Mouse (Mus musculus) cerebellum, adult 9-10 months (tissue): ENCODE measurements around the gene Rcn1.

ENCODE experiments used
- DNase-seq: peaks from one replicate; pipeline ENCODE4 v3.0.0; 2022

Rcn1 gene

DNA sequence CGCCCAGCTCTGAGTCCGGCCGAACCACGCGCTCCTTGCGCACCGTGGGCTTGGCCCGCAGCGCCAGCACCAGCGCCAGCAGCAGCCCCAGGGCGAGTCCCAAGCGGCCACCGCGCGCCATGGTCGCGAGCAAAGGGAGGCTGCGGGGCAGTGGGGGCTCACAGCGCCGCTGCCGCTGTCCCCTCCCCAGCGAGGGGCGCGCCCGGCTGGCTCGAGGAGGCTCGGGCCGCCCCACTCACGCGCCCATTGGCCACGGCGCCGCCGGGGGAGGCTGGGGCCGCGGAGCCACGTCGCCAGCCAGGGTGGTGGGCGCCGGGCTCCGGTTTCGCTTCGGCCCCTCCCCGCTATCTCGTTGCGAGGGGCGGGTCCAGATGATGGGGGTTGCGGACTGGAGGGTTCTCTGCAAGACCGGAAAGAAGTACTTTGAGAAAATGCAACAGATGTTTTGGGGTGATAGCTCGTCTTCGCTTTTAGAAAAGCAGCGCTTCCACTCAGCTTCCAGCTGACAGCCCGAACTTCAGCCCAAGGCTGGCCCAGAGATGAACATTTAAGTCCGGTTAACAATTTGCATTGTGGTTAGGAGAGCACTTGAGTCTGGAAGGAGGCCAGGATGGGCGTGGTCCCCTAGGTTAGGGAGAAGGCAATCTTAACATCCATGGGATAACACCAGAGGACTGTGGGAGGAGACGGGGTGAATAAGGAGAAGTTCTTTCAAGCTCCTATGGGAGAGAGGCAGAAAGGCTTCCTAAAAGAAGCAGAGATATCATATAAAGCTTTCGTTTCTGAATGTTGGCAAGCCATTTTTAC lies at the start of gene Rcn1:
TSS of gene Rcn1 (minus strand) at position 235 of the 807 bp plus-strand sequence.
- DNase-seq = peak; percentile 19

DNA sequence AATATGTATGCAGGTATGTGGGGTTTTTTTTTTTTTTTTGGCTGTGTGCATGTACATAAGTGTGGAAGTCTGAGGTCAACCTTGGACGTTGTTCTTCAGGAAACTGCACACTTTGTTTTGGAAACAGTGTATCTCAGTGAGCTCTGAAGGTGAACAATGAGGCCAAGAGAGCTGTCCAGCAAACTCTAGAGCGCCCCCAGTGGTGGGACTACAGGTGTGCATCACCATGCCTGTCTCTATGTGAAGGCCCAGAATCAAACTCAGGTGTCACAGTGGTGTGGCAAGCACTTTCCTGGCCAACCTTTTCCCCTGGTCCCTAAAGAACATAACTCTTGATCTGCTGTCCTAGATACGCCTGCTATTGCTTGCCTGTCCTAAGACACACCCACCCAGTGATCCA lies 45.0 kb upstream of the Rcn1 start:
- no peak for DNase-seq

DNA sequence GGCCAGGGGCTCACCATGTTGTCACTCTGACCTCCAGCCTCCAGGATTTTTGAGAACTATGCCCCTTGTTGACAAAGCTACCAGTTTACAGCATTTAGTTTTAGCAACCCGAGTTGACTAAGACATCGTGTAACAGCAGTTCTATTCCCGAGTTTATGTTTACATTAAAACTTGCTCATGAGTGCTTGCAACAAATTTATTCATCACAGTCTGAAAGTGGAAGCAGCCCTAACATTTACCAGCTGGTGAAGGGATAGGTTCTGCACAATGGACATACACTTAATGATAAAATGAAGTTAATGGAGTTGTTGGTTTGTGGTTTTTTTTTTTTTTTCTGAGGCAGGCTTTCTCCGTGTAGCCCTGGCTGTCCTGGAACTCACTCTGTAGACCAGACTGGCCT lies 39.9 kb upstream of the Rcn1 start:
- no peak for DNase-seq

DNA sequence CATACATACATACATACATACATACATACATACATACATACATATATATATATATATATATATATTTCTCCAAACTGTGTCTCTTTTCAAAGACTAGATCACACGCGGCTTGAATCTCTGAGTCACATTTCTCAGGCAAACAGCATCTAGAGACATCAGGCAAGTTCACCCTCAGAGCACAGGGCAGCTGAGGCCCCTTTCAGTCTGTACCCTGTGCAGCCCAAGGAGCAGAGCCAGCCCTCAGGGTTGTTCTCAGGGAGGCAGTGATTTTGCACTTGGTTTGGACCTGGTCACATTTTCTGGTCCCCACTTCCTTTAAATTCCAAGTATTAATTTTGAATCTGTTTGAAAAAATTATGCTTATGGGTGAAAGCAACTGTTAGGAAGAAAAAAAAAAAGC lies 39.4 kb upstream of the Rcn1 start:
- no peak for DNase-seq

- no peak for DNase-seq
Measured at GRCm38 (mm10) chr2:105432927-105433326, 33.8 kb upstream of the Rcn1 start.

DNA sequence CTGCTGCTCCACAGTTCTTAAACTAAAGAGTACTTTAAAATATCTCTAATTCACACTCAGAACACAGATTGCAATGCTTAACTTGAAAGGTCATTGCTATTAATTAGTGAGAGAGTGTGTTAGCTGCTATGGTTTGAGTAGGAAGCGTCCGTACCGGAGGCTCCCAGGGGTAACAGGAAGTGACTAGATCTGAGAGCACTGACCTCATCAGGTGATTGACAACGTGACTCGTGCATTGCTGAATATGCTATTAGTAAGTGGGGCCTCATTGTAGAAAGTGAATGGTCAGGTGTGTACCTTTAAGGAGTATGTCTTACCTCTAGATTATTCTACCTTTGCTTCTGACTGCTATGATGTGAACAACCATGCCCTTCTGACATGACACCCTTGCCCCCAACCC lies 31.3 kb upstream of the Rcn1 start:
- DNase-seq = no peak

DNA sequence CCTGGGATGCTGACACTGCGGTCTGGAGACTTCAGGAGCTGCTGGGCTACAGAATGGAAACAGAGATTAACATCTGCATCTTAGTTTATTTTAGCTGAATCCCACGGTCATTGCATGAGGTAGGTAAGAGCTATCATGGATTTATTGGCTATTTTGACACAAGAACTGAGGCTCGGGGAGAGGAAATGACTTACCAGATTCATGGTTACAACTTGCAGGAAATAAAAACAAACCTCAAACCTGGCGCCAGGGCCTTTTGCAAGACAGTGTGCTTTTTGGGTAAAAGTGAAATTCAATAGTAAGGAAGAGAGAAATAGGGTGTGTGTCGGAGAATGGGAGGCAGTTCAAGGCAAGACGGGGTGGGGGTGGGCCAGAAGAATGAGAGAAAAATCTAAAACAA lies 30.8 kb upstream of the Rcn1 start:
- DNase-seq = no peak

DNA sequence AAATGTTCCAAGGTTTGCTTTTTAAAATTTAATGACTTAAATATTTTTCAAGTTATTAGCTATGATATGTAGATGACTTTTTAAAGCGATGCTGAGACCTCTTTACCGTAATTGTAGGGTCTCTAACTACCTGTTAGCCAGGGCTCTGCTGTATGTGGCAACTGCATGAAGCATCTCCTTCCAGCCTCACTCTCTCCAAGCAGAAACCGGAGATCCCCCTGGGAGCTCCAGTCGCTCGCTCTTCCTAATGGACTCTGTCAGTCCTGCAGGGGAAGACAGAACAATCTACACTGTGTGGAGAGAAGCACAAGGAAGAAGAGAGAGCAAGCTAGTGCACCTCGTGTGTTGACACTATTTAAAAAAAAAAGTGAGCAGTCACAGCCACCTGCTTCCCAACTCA lies 29.3 kb upstream of the Rcn1 start:
- DNase-seq = no peak

- peak; percentile 46 for DNase-seq
Measured at GRCm38 (mm10) chr2:105428029-105428428, 28.9 kb upstream of the Rcn1 start.

- DNase-seq = no peak
Measured at GRCm38 (mm10) chr2:105427447-105427846, 28.3 kb upstream of the Rcn1 start.

DNA sequence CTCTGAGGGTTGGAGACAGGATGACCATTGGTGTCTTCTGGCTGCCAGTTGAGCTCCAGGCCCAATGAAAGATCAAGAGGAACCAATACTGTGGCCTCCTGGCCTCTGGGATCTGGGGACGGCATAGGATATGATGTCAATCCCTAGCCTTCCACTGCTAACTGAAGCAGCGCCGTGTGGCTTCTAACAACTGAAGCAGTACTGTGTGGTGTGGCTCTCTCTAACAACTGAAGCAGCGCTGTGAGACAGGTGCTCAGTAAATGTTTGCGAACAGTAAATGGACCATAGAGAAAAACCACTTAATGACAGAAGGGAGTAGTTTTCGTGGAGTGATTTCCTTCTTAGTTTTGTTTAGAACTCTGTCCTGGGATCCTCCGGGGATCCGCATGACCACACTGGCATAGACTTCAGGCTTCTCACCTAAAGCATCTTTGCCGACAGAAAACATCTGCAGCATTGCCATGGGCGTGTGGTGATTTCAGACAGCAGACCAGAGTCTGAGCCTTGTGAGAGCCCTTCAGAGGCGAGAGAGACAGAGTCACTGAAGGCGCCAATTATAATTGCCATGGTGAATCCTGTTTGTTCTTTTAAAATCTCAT lies 19.6 kb upstream of the Rcn1 start:
- DNase-seq = no peak

DNA sequence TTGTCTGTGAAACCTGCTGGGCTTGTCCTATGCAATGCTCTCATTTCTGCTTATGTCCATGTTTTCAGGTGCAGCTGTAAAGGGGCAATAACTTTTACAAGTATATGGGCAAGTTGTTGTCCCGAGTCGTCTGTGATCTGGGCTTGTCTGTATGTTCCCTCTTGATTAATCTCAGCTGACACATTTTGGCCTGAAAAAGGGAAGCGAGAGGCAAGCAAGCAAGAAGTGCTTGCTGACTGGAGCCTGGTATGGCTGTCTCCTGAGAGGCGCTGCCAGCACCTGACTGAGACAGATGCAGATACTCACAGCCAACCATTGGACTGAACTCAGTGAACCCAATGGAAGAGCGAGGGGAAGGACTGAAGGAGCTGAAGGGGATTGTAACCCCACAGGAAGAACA lies 18.5 kb upstream of the Rcn1 start:
- DNase-seq = no peak

DNA sequence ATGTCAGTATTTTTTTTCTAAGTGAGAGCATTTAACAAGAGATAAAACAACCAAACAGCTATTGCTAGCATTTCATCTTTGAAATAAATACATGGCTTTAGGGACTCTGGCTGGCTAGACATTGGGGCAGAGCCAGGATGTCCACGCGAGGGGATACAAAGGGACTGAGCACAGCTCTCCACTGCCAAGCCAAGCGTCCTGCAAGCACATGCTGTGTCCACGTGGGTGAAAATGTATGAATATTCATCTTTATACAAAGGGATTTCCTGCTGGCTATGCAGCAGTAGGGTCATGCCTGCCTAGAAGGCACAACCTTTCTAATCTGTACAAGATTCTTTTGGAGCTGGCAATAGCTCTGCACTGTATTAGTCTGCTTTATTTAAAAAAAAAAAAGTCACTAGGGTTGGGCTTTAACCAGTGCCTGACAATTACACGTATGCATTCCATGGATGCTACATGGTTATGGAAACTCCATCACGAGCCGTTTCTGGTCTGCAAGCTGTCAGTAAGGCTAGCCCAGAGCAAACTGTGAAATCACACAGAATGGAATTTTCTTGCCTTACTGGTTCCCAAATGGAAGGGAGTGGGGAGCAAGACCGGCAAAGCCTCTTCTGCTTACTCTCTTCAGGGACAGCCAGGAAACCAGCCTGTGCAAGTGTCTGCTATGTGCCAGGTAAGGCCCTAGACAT lies 17.7 kb upstream of the Rcn1 start:
- DNase-seq = no peak

GRCm38 (mm10) chr2:105416046-105416659 lies 17.0 kb upstream of the Rcn1 start:
- DNase-seq = no peak

DNA sequence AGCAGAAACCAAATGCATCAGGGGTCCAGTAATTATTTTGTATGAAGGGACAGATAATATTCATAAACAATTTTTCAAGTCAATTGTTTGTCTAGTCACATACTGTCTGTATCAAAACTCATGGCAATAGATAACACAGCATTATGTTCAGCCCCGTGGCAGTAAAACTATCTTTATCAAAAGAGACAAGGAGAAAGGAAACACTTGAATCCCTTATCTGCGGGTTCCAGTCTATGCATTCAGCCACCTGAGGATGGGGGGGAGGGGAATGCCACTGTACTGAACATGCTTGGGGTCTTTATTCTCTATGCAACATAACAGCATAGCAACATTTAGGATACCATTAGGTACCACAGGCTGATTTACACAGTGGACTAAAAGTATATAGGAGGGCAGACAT lies 15.2 kb upstream of the Rcn1 start:
- DNase-seq = no peak

DNA sequence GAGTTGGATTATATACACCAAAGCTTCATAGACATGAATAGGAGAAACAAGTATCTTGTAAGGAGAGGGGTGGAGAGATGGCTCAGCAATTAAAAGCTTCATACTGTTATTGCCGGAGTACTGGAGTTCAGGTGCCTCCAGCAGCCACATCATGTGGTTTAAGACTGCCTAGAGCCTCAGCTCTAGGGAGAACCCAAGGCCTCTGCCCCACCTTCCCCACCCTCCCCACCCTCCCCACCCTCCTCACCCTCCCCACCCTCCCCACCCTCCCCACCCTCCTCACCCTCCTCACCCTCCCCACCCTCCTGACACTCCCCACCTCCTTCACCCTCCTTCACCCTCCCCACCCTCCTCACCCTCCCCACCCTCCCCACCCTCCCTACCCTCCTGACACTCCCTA lies 10.1 kb upstream of the Rcn1 start:
- DNase-seq = no peak

GRCm38 (mm10) chr2:105408511-105408910 lies 9.4 kb upstream of the Rcn1 start:
- no peak for DNase-seq

DNA sequence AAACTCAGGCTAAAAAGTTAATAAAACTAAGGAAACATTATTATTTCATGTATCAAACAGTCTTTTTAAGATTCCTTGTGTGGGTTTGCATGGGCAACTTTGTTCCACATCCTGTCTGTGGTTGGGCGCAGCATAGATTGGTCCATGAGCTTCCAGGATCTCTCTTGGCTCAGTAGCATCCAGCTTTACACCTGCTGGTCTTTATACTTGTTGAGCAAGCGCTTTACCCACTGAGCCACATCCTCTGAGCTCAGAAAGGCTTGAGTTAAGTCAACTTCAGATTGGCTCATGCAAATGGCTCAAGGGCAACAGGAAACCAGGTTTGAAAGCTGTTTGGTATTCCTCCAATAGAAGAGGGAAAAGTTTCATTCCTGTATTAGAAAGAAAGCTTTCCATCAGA lies 3.1 kb upstream of the Rcn1 start:
- no peak for DNase-seq

DNA sequence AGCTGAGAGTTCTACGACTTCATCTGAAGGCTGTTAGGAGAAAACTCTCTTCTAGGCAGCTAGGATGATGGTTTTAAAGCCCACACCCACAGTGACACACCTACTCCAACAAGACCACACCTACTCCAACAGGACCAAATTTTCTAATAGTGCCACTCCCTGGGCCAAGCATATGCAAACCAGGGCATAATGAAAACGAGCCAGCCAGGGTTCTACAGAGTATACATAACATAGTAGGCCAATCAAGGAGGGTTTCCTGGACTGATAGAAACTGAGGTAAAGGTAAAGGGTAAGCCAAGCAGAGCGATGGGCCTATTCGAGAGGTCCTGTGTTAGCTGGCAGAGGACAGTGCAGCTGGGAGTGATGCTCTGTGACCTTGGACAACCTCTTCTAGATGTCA lies 1.4 kb upstream of the Rcn1 start:
- no peak for DNase-seq

- no peak for DNase-seq
Measured at GRCm38 (mm10) chr2:105398636-105399084, 459 bp downstream of the Rcn1 start.

DNA sequence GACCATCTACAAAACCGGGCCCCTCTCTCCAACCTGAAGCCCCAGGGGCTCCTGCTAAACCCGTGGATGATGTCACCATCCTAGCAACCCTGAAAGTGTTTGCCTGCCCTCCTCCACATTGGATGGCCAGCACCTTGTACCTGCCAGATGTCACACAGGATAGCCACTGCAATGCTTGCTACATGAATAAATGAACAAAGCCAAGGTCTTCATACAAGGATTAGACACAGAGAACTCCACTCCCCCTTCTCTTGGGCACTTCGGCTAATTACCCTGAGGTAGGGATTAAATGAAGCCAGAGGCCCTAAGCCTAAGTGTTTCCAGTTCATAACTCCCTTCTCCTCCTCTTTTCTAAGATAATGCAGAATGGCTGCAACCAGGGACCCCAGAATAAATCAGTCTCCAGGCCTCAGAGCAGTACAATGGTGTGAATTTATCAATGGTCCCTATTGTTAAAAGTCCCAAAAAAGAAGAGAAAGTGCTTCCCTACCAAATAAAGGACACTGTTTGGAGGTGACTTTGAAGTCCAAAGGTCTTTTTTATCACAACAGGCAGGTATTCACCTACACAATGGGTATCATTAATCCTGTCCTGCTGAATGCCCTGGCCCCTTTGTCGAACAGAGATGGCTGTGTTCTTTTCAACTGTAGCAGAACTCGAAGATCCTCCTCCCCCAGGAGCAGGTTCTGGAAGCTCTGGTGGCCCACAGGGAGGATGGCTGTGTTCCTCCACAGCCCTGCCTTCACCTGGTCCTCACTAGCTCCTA lies 1.5 kb downstream of the Rcn1 start:
- no peak for DNase-seq

DNA sequence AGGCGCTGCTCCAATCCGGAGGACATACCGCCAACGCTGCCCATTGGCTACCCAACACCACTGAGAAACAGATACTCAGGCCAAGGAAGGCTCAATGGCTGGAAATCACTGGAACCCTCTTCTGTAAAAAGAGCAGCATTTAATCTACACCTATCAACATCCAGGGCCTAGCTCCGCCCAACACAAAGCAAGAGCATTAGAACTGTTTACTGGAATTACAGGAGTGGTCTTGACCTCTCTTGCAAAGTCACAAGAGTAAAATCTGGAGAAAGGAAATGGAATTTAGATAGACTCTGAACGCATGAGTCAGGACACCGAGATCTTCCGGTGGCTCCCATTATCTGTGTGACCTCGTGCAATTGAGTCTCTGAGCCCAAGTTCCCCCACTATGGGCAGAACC lies 3.1 kb downstream of the Rcn1 start:
- no peak for DNase-seq

DNA sequence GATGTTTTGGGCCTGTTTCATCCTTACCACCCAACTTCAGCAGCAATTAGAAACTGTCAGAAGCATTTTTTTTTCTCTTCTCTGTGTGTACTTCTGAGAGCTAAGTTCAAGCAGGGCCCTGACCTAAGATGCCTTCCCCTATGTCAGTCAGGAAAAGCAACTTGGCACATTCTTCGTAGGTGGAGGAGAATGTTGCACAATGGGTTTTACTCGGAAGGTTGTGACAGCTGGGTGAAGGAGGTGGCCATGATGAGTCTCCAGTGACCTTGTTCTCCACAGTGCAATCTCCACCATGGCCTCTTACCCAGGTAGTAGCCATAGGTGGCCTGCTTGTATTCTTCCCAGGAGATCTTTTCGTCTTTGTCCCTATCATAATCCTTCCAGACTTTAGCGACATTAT lies 4.7 kb downstream of the Rcn1 start:
- DNase-seq = no peak
